Mouse (Mus musculus) cortical plate, adult 2 months (tissue): ENCODE results near the gene Ablim1. TPM values are rescaled to one million over a fixed set of nuclear protein-coding genes. Genes with fewer than 3 reads are reported as not detected.

ENCODE experiments used
- H3K27ac ChIP-seq: fragments of 200-500 bp; 2 replicates; pipeline ENCODE4 v1.5.1; 2012; ENCODE audit warnings: low read length, control low read depth, inconsistent platforms; ENCODE audit not compliant: insufficient read depth
- H3K4me1 ChIP-seq: fragments of 200-500 bp; 2 replicates; pipeline ENCODE4 v1.6.1; 2011; ENCODE audit warnings: low read length; ENCODE audit not compliant: control insufficient read depth, insufficient read depth
- H3K4me3 ChIP-seq: fragments of 200-500 bp; 2 replicates; pipeline ENCODE4 v1.5.1; 2011; ENCODE audit warnings: mild to moderate bottlenecking, low read length, control low read depth; ENCODE audit not compliant: insufficient read depth
- CTCF ChIP-seq: fragments of 200-500 bp; IDR thresholded peaks from 2 replicates; pipeline ENCODE4 v1.5.1; 2011; ENCODE audit warnings: mild to moderate bottlenecking, control low read depth, low read length; ENCODE audit not compliant: insufficient read depth; ENCODE audit errors: extremely low read depth
- POLR2A ChIP-seq: fragments of 200-500 bp; IDR thresholded peaks from 2 replicates; pipeline ENCODE4 v1.6.1; 2011; ENCODE audit warnings: mild to moderate bottlenecking, low read length, control low read depth; ENCODE audit not compliant: insufficient read depth; ENCODE audit errors: extremely low read depth
- polyA plus RNA-seq: library from polyadenylated mRNA; depleted of rRNA; stranded (reverse); fragments of >200 nt; gene quantifications from 2 replicates; pipeline ENCODE4 v1.2.3, GENCODE M21; 2012

The Ablim1 gene
- polyA plus RNA-seq, 1 experiment, result 50.0 TPM

- H3K4me3 ChIP-seq, result no peak overlapping the region
- TF ChIP-seq CTCF (no peak), POLR2A (no peak)
- peaks cover 15% of the 10 kb centered on the region for H3K4me1 ChIP-seq
- no peak overlapping the region for H3K27ac ChIP-seq
Observed at GRCm38 (mm10) chr19:57175077-57175476, 139.6 kb downstream of the Ablim1 start.

GRCm38 (mm10) chr19:57174541-57174940, 140.2 kb downstream of the Ablim1 start:
- TF ChIP-seq POLR2A (no peak), CTCF (no peak)
- Histone ChIP-seq H3K4me1 (peaks cover 10% of the 10 kb centered on the region), H3K27ac (no peak overlapping the region), H3K4me3 (no peak overlapping the region)

- Histone ChIP-seq H3K4me3 (no peak overlapping the region), H3K27ac (no peak overlapping the region), H3K4me1 (peaks cover 7% of the 10 kb centered on the region)
- TF ChIP-seq POLR2A (no peak), CTCF (no peak)
Observed at GRCm38 (mm10) chr19:57174045-57174444, 140.7 kb downstream of the Ablim1 start.

GRCm38 (mm10) chr19:57172321-57172720, 142.4 kb downstream of the Ablim1 start:
- no peak overlapping the region for H3K4me3 ChIP-seq
- H3K27ac ChIP-seq, result no peak overlapping the region
- TF ChIP-seq POLR2A, result no peak
- TF ChIP-seq CTCF, result no peak
- peaks cover 8% of the 10 kb centered on the region for H3K4me1 ChIP-seq

- H3K4me3 ChIP-seq, result no peak overlapping the region
- TF ChIP-seq POLR2A (no peak), CTCF (no peak)
- no peak overlapping the region for H3K27ac ChIP-seq
- peaks cover 8% of the 10 kb centered on the region for H3K4me1 ChIP-seq
Observed at GRCm38 (mm10) chr19:57170880-57171279, 143.8 kb downstream of the Ablim1 start.

GRCm38 (mm10) chr19:57169485-57169884, 145.2 kb downstream of the Ablim1 start:
- H3K27ac ChIP-seq, result no peak overlapping the region

GRCm38 (mm10) chr19:57167721-57168120, 147.0 kb downstream of the Ablim1 start:
- TF ChIP-seq POLR2A (no peak), CTCF (no peak)
- H3K27ac ChIP-seq, result no peak overlapping the region
- no peak overlapping the region for H3K4me3 ChIP-seq
- H3K4me1 ChIP-seq, result peaks cover 22% of the 10 kb centered on the region

More at GRCm38 (mm10) chr19:57169485-57169884, 145.2 kb downstream of the Ablim1 start:
- H3K4me3 ChIP-seq, result no peak overlapping the region
- peaks cover 12% of the 10 kb centered on the region for H3K4me1 ChIP-seq
- 0 out of 2 replicates have a peak, but pooled peaks have one; percentile 12 for TF ChIP-seq CTCF
- TF ChIP-seq POLR2A, result no peak

- TF ChIP-seq POLR2A (no peak), CTCF (no peak)
- Histone ChIP-seq H3K4me1 (peaks cover 25% of the 10 kb centered on the region), H3K27ac (peak overlapping the region; percentile 47), H3K4me3 (no peak overlapping the region)
Observed at GRCm38 (mm10) chr19:57164882-57165281, 149.8 kb downstream of the Ablim1 start.

- Histone ChIP-seq H3K27ac (peak overlapping the region; percentile 38), H3K4me3 (no peak overlapping the region), H3K4me1 (peaks cover 25% of the 10 kb centered on the region)
- TF ChIP-seq CTCF (no peak), POLR2A (no peak)
Observed at GRCm38 (mm10) chr19:57163315-57163714, 151.4 kb downstream of the Ablim1 start.

GRCm38 (mm10) chr19:57161978-57162727, 152.6 kb downstream of the Ablim1 start:
- no peak overlapping the region for H3K4me3 ChIP-seq
- TF ChIP-seq CTCF (no peak), POLR2A (no peak)
- peaks cover 23% of the 10 kb centered on the region for H3K4me1 ChIP-seq
- H3K27ac ChIP-seq, result peak overlapping the region; percentile 38; the same call in 1 of the 2 replicates
